Mouse (Mus musculus) ES-Bruce4 (cell line): ENCODE results near the gene Foxred1. TPM values are rescaled to one million over a fixed set of nuclear protein-coding genes. Genes with fewer than 3 reads are reported as not detected.
A peak's percentile ranks its signal among the peaks of the same experiment; 100 is the strongest.

Source experiments
- H3K27ac ChIP-seq: 2 replicates; pipeline ENCODE4 v1.5.1; 2012; ENCODE audit warnings: low read length, inconsistent platforms; ENCODE audit not compliant: insufficient read depth
- H3K27me3 ChIP-seq: 2 replicates; pipeline ENCODE4 v1.6.1; 2012; ENCODE audit warnings: mild to moderate bottlenecking, low read length, inconsistent platforms; ENCODE audit not compliant: control insufficient read depth, poor library complexity, insufficient read depth, severe bottlenecking
- H3K36me3 ChIP-seq: 2 replicates; pipeline ENCODE4 v1.6.1; 2012; ENCODE audit warnings: inconsistent platforms, mild to moderate bottlenecking, low read length, moderate library complexity; ENCODE audit not compliant: control insufficient read depth, poor library complexity, insufficient read depth, severe bottlenecking
- H3K4me1 ChIP-seq: one replicate; pipeline ENCODE4 v1.8.1; 2011; ENCODE audit warnings: low read length; ENCODE audit not compliant: control insufficient read depth, insufficient read depth
- H3K4me3 ChIP-seq: 2 replicates; pipeline ENCODE4 v1.5.1; 2011; ENCODE audit warnings: low read depth, mild to moderate bottlenecking, low read length
- H3K9ac ChIP-seq: 2 replicates; pipeline ENCODE4 v1.6.1; 2012; ENCODE audit warnings: low read depth, mild to moderate bottlenecking, inconsistent platforms; ENCODE audit not compliant: poor library complexity, severe bottlenecking
- H3K9me3 ChIP-seq: replicated peaks from 2 replicates; pipeline ENCODE4 v1.6.1; 2012; ENCODE audit warnings: mild to moderate bottlenecking, low read length, inconsistent platforms; ENCODE audit not compliant: control insufficient read depth, poor library complexity, insufficient read depth, severe bottlenecking
- CTCF ChIP-seq: IDR thresholded peaks from one replicate; pipeline ENCODE4 v1.8.1; 2011; ENCODE audit warnings: low read depth, low read length
- EP300 ChIP-seq: IDR thresholded peaks from 2 replicates; pipeline ENCODE4 v1.6.1; 2011; ENCODE audit warnings: low read depth, low read length; ENCODE audit not compliant: insufficient read depth
- POLR2A ChIP-seq: IDR thresholded peaks from one replicate; pipeline ENCODE4 v1.8.1; 2011; ENCODE audit warnings: low read length; ENCODE audit not compliant: insufficient read depth
- polyA plus RNA-seq: library from polyadenylated mRNA; stranded (reverse); fragments of >200 nt; gene quantifications from 2 replicates; pipeline ENCODE4 v1.2.4, GENCODE M21; 2011; ENCODE audit warnings: low read depth; ENCODE audit not compliant: missing spikeins, insufficient read depth, insufficient read length

Foxred1 gene
- polyA plus RNA-seq, 1 experiment: 34.7 TPM

DNA sequence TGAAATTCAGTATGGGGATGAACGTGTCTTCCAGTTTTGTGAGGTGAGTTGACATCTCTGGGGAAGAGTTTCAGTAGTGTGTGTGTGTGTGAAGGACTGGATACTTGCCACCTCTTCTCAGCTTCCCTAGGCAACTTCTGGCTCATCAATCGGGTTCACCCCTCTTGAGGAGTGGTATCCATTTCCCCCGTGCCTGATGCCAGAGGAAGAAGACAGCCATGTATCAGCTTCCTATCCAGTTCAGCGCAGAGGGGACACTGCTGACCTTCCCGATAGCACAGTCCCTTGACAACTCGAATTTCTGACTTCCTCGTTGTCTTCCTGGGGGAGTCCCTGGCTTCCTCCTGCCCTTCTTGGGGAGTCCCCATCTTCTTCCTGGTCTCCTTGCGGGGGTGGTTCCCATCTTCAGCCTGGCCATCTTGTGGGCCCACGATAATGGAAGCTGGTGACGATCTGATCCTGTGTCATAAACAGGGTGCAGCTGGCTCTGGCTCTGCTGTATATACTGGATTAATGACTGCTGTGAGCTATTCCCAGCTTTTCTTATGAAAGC, 23.4 kb downstream of the Foxred1 start:
- Histone ChIP-seq H3K27me3 (no peaks in the 10 kb centered on the region), H3K4me1 (no peaks in the 10 kb centered on the region), H3K27ac (no peak overlapping the region), H3K9me3 (no peaks in the 10 kb centered on the region), H3K4me3 (no peak overlapping the region), H3K9ac (no peak overlapping the region), H3K36me3 (no peaks in the 10 kb centered on the region)
- TF ChIP-seq EP300 (no peak), POLR2A (no peak), CTCF (no peak)

DNA sequence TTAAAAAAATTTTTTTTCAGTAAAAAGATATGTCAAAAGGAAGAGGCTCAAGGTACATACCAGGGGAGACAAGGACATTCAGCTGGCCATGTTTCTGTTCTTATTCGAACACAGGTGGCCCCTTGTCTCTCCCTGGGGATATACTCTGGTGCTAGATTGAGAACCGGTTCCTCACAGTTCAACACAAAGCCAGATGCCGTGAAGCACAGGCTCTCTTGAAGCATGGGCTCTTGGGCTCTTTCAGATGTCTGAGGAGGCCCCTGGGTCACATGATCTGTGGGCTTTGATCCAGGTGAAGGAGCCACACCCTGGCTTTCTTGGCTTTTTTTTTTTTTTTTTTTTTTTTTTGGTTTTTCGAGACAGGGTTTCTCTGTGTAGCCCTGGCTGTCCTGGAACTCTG, 24.4 kb downstream of the Foxred1 start:
- no peak overlapping the region for H3K27ac ChIP-seq
- no peaks in the 10 kb centered on the region for H3K36me3 ChIP-seq
- H3K27me3 ChIP-seq: no peaks in the 10 kb centered on the region
- TF ChIP-seq CTCF (no peak), EP300 (no peak), POLR2A (no peak)
- H3K9ac ChIP-seq: no peak overlapping the region
- no peak overlapping the region for H3K4me3 ChIP-seq
- no peaks in the 10 kb centered on the region for H3K9me3 ChIP-seq
- no peaks in the 10 kb centered on the region for H3K4me1 ChIP-seq

DNA sequence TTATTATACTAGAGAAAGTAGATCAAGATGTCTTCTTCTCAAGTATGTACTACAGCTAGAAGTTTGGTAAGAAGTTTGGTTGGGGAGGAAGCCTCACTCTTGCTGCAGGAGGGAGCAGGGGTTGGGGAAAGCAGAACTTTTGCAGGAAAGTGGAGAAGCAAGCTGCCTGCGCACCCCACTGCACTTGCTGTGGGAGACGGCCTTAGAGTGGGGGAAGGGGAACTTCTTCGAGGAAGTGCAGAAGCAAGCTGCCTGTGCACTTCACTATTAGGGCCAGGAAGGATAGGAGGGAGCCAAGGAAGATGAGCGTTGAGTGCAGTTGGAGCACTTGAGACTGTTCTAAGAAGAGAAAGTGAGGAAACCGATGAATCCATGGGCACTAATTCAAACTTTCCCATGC, 27.5 kb downstream of the Foxred1 start:
- no peaks in the 10 kb centered on the region for H3K36me3 ChIP-seq
- H3K4me3 ChIP-seq: no peak overlapping the region
- TF ChIP-seq EP300 (no peak), CTCF (no peak), POLR2A (no peak)

DNA sequence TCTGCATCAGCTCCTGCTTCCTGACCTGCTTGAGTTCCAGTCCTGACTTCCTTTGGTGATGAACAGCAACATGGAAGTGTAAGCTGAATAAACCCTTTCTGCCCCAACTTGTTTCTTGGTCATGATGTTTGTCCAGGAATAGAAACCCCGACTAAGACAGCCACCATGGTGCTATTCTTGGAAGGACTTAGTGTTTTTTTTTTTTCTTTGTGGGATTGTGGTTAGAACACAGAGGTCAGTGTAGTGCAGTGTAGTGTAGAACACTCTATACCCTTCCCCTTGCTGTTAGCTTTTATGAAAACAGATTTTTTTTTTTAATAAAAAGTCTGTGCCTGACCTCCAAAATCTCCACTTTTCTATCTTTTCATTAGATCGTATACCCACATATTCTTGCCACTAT, 28.0 kb downstream of the Foxred1 start:
- H3K9me3 ChIP-seq: no peaks in the 10 kb centered on the region
- no peaks in the 10 kb centered on the region for H3K4me1 ChIP-seq
- no peak for TF ChIP-seq EP300
- no peak for TF ChIP-seq POLR2A
- TF ChIP-seq CTCF: no peak
- H3K4me3 ChIP-seq: no peak overlapping the region
- H3K27me3 ChIP-seq: no peaks in the 10 kb centered on the region
- no peaks in the 10 kb centered on the region for H3K36me3 ChIP-seq
- no peak overlapping the region for H3K27ac ChIP-seq
- no peak overlapping the region for H3K9ac ChIP-seq

More for the DNA sequence above, 27.5 kb downstream of the Foxred1 start:
- Histone ChIP-seq H3K4me1 (no peaks in the 10 kb centered on the region), H3K27ac (no peak overlapping the region), H3K9me3 (no peaks in the 10 kb centered on the region), H3K27me3 (no peaks in the 10 kb centered on the region), H3K9ac (no peak overlapping the region)

DNA sequence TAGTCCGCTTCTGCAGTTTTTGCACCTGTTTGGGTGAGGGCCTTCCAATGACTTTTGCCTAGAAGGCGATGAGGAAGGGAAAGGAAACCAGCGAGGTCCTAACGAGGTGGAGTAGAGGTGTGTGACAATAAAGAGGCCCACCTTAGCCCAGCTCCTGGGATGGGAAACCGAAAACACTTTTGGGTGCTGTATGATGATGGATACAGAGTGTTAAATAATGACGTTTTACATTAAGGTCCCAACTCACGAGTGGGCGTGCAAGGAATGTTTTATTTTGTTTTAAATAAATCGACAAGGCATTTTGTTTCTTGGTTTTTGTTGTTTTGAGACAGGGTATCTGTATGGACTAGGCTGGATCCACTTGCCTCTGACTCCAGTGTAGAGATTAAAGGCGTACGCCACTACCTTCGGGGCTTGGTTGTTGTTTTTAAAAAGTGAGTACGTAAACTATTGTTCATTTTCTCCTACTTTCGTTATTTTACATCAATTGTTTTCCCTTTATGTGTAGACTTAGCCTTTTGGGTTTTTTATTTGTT, 34.7 kb downstream of the Foxred1 start:
- Histone ChIP-seq H3K4me3 (peak overlapping the region; percentile 46), H3K27ac (no peak overlapping the region), H3K9ac (no peak overlapping the region), H3K27me3 (no peaks in the 10 kb centered on the region), H3K9me3 (no peaks in the 10 kb centered on the region), H3K4me1 (peaks cover 1% of the 10 kb centered on the region), H3K36me3 (no peaks in the 10 kb centered on the region)
- TF ChIP-seq POLR2A (no peak), CTCF (no peak), EP300 (no peak)

DNA sequence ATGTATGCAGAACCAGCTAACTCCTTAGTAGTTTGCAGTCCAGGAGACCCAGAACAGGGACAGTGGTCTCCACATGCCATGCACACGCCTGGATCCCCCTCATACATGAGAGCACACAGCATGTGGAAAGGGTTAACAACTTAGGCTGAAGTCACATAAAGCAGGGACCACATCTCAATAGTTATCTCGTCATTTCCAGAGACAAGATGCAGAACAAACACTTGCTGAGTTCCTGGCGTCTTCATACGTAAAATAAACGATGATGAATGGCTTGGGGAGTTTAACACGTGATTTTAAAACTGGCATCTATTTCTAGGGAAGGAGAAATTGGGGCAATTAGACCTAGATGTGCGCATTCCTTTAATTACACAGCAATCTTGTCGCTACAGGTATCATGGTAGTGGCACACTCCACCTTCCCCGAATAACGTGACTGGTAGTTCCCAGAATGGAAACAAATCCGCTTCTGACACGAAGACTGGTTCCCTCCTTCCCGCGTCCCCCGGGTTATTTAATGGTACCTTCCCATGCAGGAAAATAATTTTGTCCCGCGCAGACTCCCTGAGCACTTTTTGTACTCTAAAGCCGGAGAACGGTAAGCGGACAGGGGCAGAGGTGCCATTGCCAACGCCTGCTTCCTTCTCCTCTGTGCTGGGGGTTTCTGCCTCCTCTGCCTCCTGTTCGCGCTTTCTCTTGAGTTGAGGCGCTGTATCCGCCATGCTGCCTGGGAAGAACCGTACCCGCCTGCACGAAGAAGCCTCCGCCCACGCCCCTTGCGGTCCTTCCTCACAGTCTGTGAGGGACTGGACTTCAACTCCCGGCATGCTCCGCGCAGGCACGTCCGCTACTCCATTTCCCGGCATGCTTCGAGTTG, 35.4 kb downstream of the Foxred1 start, which contains the start of gene Dcps:
Dcps (minus strand) TSS at position 811 of the 873 bp plus-strand sequence.
- H3K27ac ChIP-seq: no peak within 1 kb of the TSS
- no peak for TF ChIP-seq CTCF
- no peak for TF ChIP-seq EP300
- peak; percentile 31 for TF ChIP-seq POLR2A
- H3K4me1 ChIP-seq: peaks cover 1% of the 10 kb centered on the region
- peaks cover 4% of the 10 kb centered on the region; the same call in 1 of the 2 replicates for H3K36me3 ChIP-seq
- H3K9ac ChIP-seq: peak within 1 kb of the TSS; percentile 43
- H3K4me3 ChIP-seq: peak within 1 kb of the TSS; percentile 82
- H3K27me3 ChIP-seq: no peaks in the 10 kb centered on the region
- no peaks in the 10 kb centered on the region for H3K9me3 ChIP-seq
